Mouse (Mus musculus): ENCODE measurements at regions not wholly inside any gene's neighbourhood (a gene's known extent, or its start where the extent isn't known, plus 50 kb on each side); places are given as distances from the start of the nearest gene placed in this dataset.
A peak's percentile ranks its signal among the peaks of the same experiment; 100 is the strongest.

GRCm38 (mm10) chr13:97825801-97826576 is 65.6 kb upstream of the Gm10260 start:
- peaks cover 23% of the 10 kb centered on the region for H3K4me1 ChIP-seq (ENCODE audit: control insufficient read depth, insufficient read depth, low read length)
- H3K36me3 ChIP-seq (ENCODE audit: control insufficient read depth, insufficient read depth, low read length), result no peaks in the 10 kb centered on the region
- ATAC-seq, result peak; percentile 34; the same call in 1 of the 2 replicates
- H3K9ac ChIP-seq (ENCODE audit: low read depth, low read length), result no peak overlapping the region
- no peaks in the 10 kb centered on the region for H3K9me3 ChIP-seq (replicated peaks; ENCODE audit: control insufficient read depth, low read length, poor library complexity, severe bottlenecking)
- 22% methylated on average over 22 of the region's 22 CpGs for WGBS
- H3K27ac ChIP-seq (ENCODE audit: low read length), result 0 out of 2 replicates have a peak overlapping the region, but pooled peaks have one; percentile 18
- H3K27me3 ChIP-seq (ENCODE audit: control insufficient read depth, insufficient read depth, low read depth, low read length), result no peaks in the 10 kb centered on the region
- no peak overlapping the region for H3K4me3 ChIP-seq (ENCODE audit: low read depth, low read length)
- 0 out of 2 replicates have a peak overlapping the region, but pooled peaks have one; percentile 6 for H3K4me2 ChIP-seq (ENCODE audit: low read length)

GRCm38 (mm10) chr13:97825361-97825760 is 64.9 kb upstream of the Gm10260 start:
- 0 out of 2 replicates have a peak overlapping the region, but pooled peaks have one; percentile 18 for H3K27ac ChIP-seq (ENCODE audit: low read length)
- WGBS, result 16% methylated on average over 3 of the region's 3 CpGs
- H3K4me2 ChIP-seq (ENCODE audit: low read length), result no peak overlapping the region
- 0 out of 2 replicates have a peak, but pooled peaks have one; percentile 25 for ATAC-seq
- peaks cover 23% of the 10 kb centered on the region for H3K4me1 ChIP-seq (ENCODE audit: control insufficient read depth, insufficient read depth, low read length)
- no peaks in the 10 kb centered on the region for H3K9me3 ChIP-seq (replicated peaks; ENCODE audit: control insufficient read depth, low read length, poor library complexity, severe bottlenecking)
- no peaks in the 10 kb centered on the region for H3K36me3 ChIP-seq (ENCODE audit: control insufficient read depth, insufficient read depth, low read length)
- H3K27me3 ChIP-seq (ENCODE audit: control insufficient read depth, insufficient read depth, low read depth, low read length), result no peaks in the 10 kb centered on the region
- H3K9ac ChIP-seq (ENCODE audit: low read depth, low read length), result no peak overlapping the region
- H3K4me3 ChIP-seq (ENCODE audit: low read depth, low read length), result no peak overlapping the region

- peaks cover 23% of the 10 kb centered on the region for H3K4me1 ChIP-seq (ENCODE audit: control insufficient read depth, insufficient read depth, low read length)
- peak; percentile 81 for ATAC-seq
- 12% methylated on average over 20 of the region's 20 CpGs for WGBS
- peak overlapping the region; percentile 67 for H3K4me2 ChIP-seq (ENCODE audit: low read length)
- H3K9ac ChIP-seq (ENCODE audit: low read depth, low read length), result peak overlapping the region; percentile 56
- H3K9me3 ChIP-seq (replicated peaks; ENCODE audit: control insufficient read depth, low read length, poor library complexity, severe bottlenecking), result no peaks in the 10 kb centered on the region
- no peaks in the 10 kb centered on the region for H3K36me3 ChIP-seq (ENCODE audit: control insufficient read depth, insufficient read depth, low read length)
- peak overlapping the region; percentile 27 for H3K4me3 ChIP-seq (ENCODE audit: low read depth, low read length)
- no peaks in the 10 kb centered on the region for H3K27me3 ChIP-seq (ENCODE audit: control insufficient read depth, insufficient read depth, low read depth, low read length)
- peak overlapping the region; percentile 65 for H3K27ac ChIP-seq (ENCODE audit: low read length)
Observed at GRCm38 (mm10) chr13:97824071-97824716, 63.8 kb upstream of the Gm10260 start.

GRCm38 (mm10) chr13:97821630-97822029 is 61.2 kb upstream of the Gm10260 start:
- no peak for ATAC-seq
- no peak overlapping the region for H3K4me3 ChIP-seq (ENCODE audit: low read depth, low read length)
- no peaks in the 10 kb centered on the region for H3K27me3 ChIP-seq (ENCODE audit: control insufficient read depth, insufficient read depth, low read depth, low read length)
- H3K4me2 ChIP-seq (ENCODE audit: low read length), result no peak overlapping the region
- H3K9me3 ChIP-seq (replicated peaks; ENCODE audit: control insufficient read depth, low read length, poor library complexity, severe bottlenecking), result no peaks in the 10 kb centered on the region
- H3K9ac ChIP-seq (ENCODE audit: low read depth, low read length), result no peak overlapping the region
- H3K36me3 ChIP-seq (ENCODE audit: control insufficient read depth, insufficient read depth, low read length), result no peaks in the 10 kb centered on the region
- no peak overlapping the region for H3K27ac ChIP-seq (ENCODE audit: low read length)
- peaks cover 23% of the 10 kb centered on the region for H3K4me1 ChIP-seq (ENCODE audit: control insufficient read depth, insufficient read depth, low read length)
- WGBS, result 72% methylated on average over 2 of the region's 2 CpGs

- H3K9me3 ChIP-seq (replicated peaks; ENCODE audit: control insufficient read depth, low read length, poor library complexity, severe bottlenecking), result no peaks in the 10 kb centered on the region
- ATAC-seq, result no peak
- 70% methylated on average over 3 of the region's 3 CpGs for WGBS
- H3K4me3 ChIP-seq (ENCODE audit: low read depth, low read length), result no peak overlapping the region
- H3K4me2 ChIP-seq (ENCODE audit: low read length), result no peak overlapping the region
- no peaks in the 10 kb centered on the region for H3K36me3 ChIP-seq (ENCODE audit: control insufficient read depth, insufficient read depth, low read length)
- H3K9ac ChIP-seq (ENCODE audit: low read depth, low read length), result no peak overlapping the region
- H3K27ac ChIP-seq (ENCODE audit: low read length), result no peak overlapping the region
- H3K4me1 ChIP-seq (ENCODE audit: control insufficient read depth, insufficient read depth, low read length), result peaks cover 20% of the 10 kb centered on the region
- H3K27me3 ChIP-seq (ENCODE audit: control insufficient read depth, insufficient read depth, low read depth, low read length), result no peaks in the 10 kb centered on the region
Observed at GRCm38 (mm10) chr13:97821011-97821410, 60.6 kb upstream of the Gm10260 start.

GRCm38 (mm10) chr13:97820401-97820800 is 60.0 kb upstream of the Gm10260 start:
- H3K4me3 ChIP-seq (ENCODE audit: low read depth, low read length), result no peak overlapping the region
- no peak overlapping the region for H3K9ac ChIP-seq (ENCODE audit: low read depth, low read length)
- H3K36me3 ChIP-seq (ENCODE audit: control insufficient read depth, insufficient read depth, low read length), result no peaks in the 10 kb centered on the region
- no peak for ATAC-seq
- H3K4me1 ChIP-seq (ENCODE audit: control insufficient read depth, insufficient read depth, low read length), result peaks cover 14% of the 10 kb centered on the region
- no peaks in the 10 kb centered on the region for H3K27me3 ChIP-seq (ENCODE audit: control insufficient read depth, insufficient read depth, low read depth, low read length)
- WGBS, result 98% methylated on average over 8 of the region's 8 CpGs
- H3K9me3 ChIP-seq (replicated peaks; ENCODE audit: control insufficient read depth, low read length, poor library complexity, severe bottlenecking), result no peaks in the 10 kb centered on the region
- no peak overlapping the region for H3K4me2 ChIP-seq (ENCODE audit: low read length)
- no peak overlapping the region for H3K27ac ChIP-seq (ENCODE audit: low read length)

- ATAC-seq, result no peak
- Histone ChIP-seq H3K27me3 (ENCODE audit: control insufficient read depth, insufficient read depth, low read depth, low read length) (no peaks in the 10 kb centered on the region), H3K4me3 (ENCODE audit: low read depth, low read length) (no peak overlapping the region), H3K27ac (ENCODE audit: low read length) (no peak overlapping the region), H3K9ac (ENCODE audit: low read depth, low read length) (no peak overlapping the region), H3K36me3 (ENCODE audit: control insufficient read depth, insufficient read depth, low read length) (no peaks in the 10 kb centered on the region), H3K4me2 (ENCODE audit: low read length) (no peak overlapping the region), H3K4me1 (ENCODE audit: control insufficient read depth, insufficient read depth, low read length) (peaks cover 3% of the 10 kb centered on the region), H3K9me3 (replicated peaks; ENCODE audit: control insufficient read depth, low read length, poor library complexity, severe bottlenecking) (no peaks in the 10 kb centered on the region)
- WGBS, result 92% methylated on average over 9 of the region's 9 CpGs
Observed at GRCm38 (mm10) chr13:97819036-97819435, 58.6 kb upstream of the Gm10260 start.

GRCm38 (mm10) chr13:97816923-97817322 is 56.5 kb upstream of the Gm10260 start:
- no peak for ATAC-seq
- Histone ChIP-seq H3K36me3 (ENCODE audit: control insufficient read depth, insufficient read depth, low read length) (no peaks in the 10 kb centered on the region), H3K9me3 (replicated peaks; ENCODE audit: control insufficient read depth, low read length, poor library complexity, severe bottlenecking) (no peaks in the 10 kb centered on the region), H3K4me3 (ENCODE audit: low read depth, low read length) (no peak overlapping the region), H3K9ac (ENCODE audit: low read depth, low read length) (no peak overlapping the region), H3K4me2 (ENCODE audit: low read length) (no peak overlapping the region), H3K27ac (ENCODE audit: low read length) (no peak overlapping the region), H3K27me3 (ENCODE audit: control insufficient read depth, insufficient read depth, low read depth, low read length) (no peaks in the 10 kb centered on the region), H3K4me1 (ENCODE audit: control insufficient read depth, insufficient read depth, low read length) (no peaks in the 10 kb centered on the region)
- 91% methylated on average over 3 of the region's 3 CpGs for WGBS

Data from midbrain, embryonic 16.5 days (tissue).